Mouse (Mus musculus) midbrain, embryonic 13.5 days (tissue): ENCODE results near the gene Jak3. TPM values are rescaled to one million over a fixed set of nuclear protein-coding genes. Genes with fewer than 3 reads are reported as not detected.
"Not testable (repeated sequence)": the region's sequence is repeated elsewhere in the genome, so short reads cannot be mapped to it uniquely, and the experiment has no call there.

Experiments
- ATAC-seq: fragments of 200-750 bp; cut with Nextera tagmentation; 2 replicates; pipeline ENCODE4 v1.8.0; 2017; ENCODE audit warnings: mild to moderate bottlenecking, moderate TSS enrichment, moderate library complexity
- H3K27ac ChIP-seq: fragments of 300-500 bp; sonication (generic); 2 replicates; pipeline ENCODE4 v1.5.1; 2015; ENCODE audit warnings: inconsistent platforms, mild to moderate bottlenecking, moderate library complexity
- H3K27me3 ChIP-seq: fragments of 300-500 bp; sonication (generic); 2 replicates; pipeline ENCODE4 v1.6.1; 2015; ENCODE audit warnings: mild to moderate bottlenecking, inconsistent platforms
- H3K36me3 ChIP-seq: fragments of 300-500 bp; sonication (generic); 2 replicates; pipeline ENCODE4 v1.6.1; 2015; ENCODE audit warnings: mild to moderate bottlenecking, inconsistent platforms
- H3K4me1 ChIP-seq: fragments of 300-500 bp; sonication (generic); replicated peaks from 2 replicates; pipeline ENCODE4 v1.6.1; 2015; ENCODE audit warnings: inconsistent platforms
- H3K4me2 ChIP-seq: fragments of 300-500 bp; sonication (generic); replicated peaks from 2 replicates; pipeline ENCODE4 v1.6.1; 2015; ENCODE audit warnings: moderate library complexity, mild to moderate bottlenecking, inconsistent platforms
- H3K4me3 ChIP-seq: fragments of 300-500 bp; sonication (generic); replicated peaks from 2 replicates; pipeline ENCODE4 v1.5.1; 2015; ENCODE audit warnings: mild to moderate bottlenecking, inconsistent platforms
- H3K9ac ChIP-seq: fragments of 300-500 bp; sonication (generic); replicated peaks from 2 replicates; pipeline ENCODE4 v1.6.1; 2015; ENCODE audit warnings: mild to moderate bottlenecking, inconsistent platforms
- H3K9me3 ChIP-seq: fragments of 300-500 bp; sonication (generic); 2 replicates; pipeline ENCODE4 v1.6.1; 2016; ENCODE audit warnings: mild to moderate bottlenecking, inconsistent platforms
- WGBS: fragments of 180-500 bp; shearing (Covaris S2); methylation state at CpG from one replicate; pipeline ENCODE4 v1.1.7; 2015; 5-methylcytosine and 5-hydroxymethylcytosine counted together
- microRNA-seq: library from miRNA; unstranded; fragments of <30 nt; microRNA quantifications from one replicate; pipeline ENCODE4, GENCODE M21; 2016
- polyA plus RNA-seq: library from polyadenylated mRNA; unstranded; fragments of >200 nt; fragmentation: Nextera tagmentation; extraction: Ambion mirVana; gene quantifications from 2 replicates; pipeline ENCODE4 v1.2.1, GENCODE M21; 2015

Gene Jak3
- polyA plus RNA-seq, 1 experiment from 2014 or later: 2.7 TPM

GRCm38 (mm10) chr8:71731652-71732230, 55.6 kb downstream of the Jak3 start:
- no peak overlapping the region for H3K4me3 ChIP-seq
- no peaks in the 10 kb centered on the region; the same call in 1 of the 2 replicates for H3K27me3 ChIP-seq
- 46% methylated on average over 3 of the region's 3 CpGs for WGBS
- no peaks in the 10 kb centered on the region for H3K36me3 ChIP-seq
- H3K9me3 ChIP-seq: no peaks in the 10 kb centered on the region
- ATAC-seq: no peak
- H3K4me1 ChIP-seq: peaks cover 13% of the 10 kb centered on the region; the same call in 1 of the 2 replicates
- no peak overlapping the region for H3K27ac ChIP-seq
- no peak overlapping the region for H3K9ac ChIP-seq
- H3K4me2 ChIP-seq: no peak overlapping the region

DNA sequence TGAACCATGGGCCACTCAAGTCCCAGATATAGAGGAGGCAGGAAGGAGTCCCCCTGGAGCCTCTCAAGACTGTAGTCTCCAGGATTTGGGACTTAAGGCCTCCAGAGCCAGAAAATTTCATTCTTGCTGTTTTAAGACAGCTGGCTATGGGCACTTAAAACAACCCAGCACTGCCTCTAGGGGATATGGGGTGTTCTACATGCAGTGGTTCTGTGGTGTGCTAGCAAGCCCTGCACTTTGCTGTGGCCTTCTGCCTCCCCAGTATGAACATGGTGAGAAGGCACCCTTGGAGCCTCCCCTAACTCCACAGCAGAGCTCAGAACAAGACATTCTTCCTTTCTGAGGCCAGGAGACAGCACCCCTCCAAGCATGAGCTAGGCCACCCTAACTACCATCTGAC, 62.2 kb downstream of the Jak3 start:
- H3K36me3 ChIP-seq, H3K27ac ChIP-seq, H3K9ac ChIP-seq, H3K4me2 ChIP-seq, ATAC-seq, H3K4me1 ChIP-seq, H3K4me3 ChIP-seq, H3K27me3 ChIP-seq, H3K9me3 ChIP-seq: not testable (repeated sequence)

Small RNA genes lying within 50 kb of the gene (microRNA-seq; reads per million reads assigned to microRNA genes)
- 2.5 reads per million, percentile 7 among the genes with 10 or more reads in this experiment for gene Mir6769b

Other genes with a start within 250 kb of the Jak3 start
- 114 and 133 TPM in 2 replicates for gene Abhd8, start 212.6 kb upstream of the Jak3 start, polyA plus RNA-seq
- 242 TPM in 2 replicates for gene Mrpl34, start 211.3 kb upstream of the Jak3 start, polyA plus RNA-seq
- 197 TPM in 2 replicates for gene Dda1, start 207.1 kb upstream of the Jak3 start, polyA plus RNA-seq
- gene Ano8, start 190.3 kb upstream of the Jak3 start, polyA plus RNA-seq: 5.3 and 9.3 TPM in 2 replicates
- gene Gtpbp3, start 188.2 kb upstream of the Jak3 start, polyA plus RNA-seq: 11.6 and 13.2 TPM in 2 replicates
- 8.0 and 10.2 TPM in 2 replicates for gene Plvap, start 164.5 kb upstream of the Jak3 start, polyA plus RNA-seq
- gene Ccdc194, start 150.6 kb upstream of the Jak3 start, polyA plus RNA-seq: 0.11 TPM in 1 of 2 replicates, not detected in the other
- gene Bst2, start 138.8 kb upstream of the Jak3 start, polyA plus RNA-seq: 9.8 and 10.9 TPM in 2 replicates
- gene Mvb12a, start 133.4 kb upstream of the Jak3 start, polyA plus RNA-seq: 51.7 and 62.3 TPM in 2 replicates
- gene Tmem221, start 117.4 kb upstream of the Jak3 start, polyA plus RNA-seq: not detected in 2 replicates
- not detected in 2 replicates for gene Nxnl1, start 109.7 kb upstream of the Jak3 start, polyA plus RNA-seq
- gene Slc27a1, start 107.4 kb upstream of the Jak3 start, polyA plus RNA-seq: 53.7 and 58.7 TPM in 2 replicates
- gene Pgls, start 84.1 kb upstream of the Jak3 start, polyA plus RNA-seq: 201 and 208 TPM in 2 replicates
- gene Fam129c, start 78.6 kb upstream of the Jak3 start, polyA plus RNA-seq: 4.4 and 7.5 TPM in 2 replicates
- gene Colgalt1, start 65.3 kb upstream of the Jak3 start, polyA plus RNA-seq: 51.1 and 51.3 TPM in 2 replicates
- 17.1 and 18.5 TPM in 2 replicates for gene Unc13a, start 4.5 kb upstream of the Jak3 start, polyA plus RNA-seq
- gene Insl3, start 12.9 kb downstream of the Jak3 start, polyA plus RNA-seq: 0.70 and 0.79 TPM in 2 replicates
- gene B3gnt3, start 25.5 kb downstream of the Jak3 start, polyA plus RNA-seq: 0.28 and 0.31 TPM in 2 replicates
- gene Fcho1, start 49.4 kb downstream of the Jak3 start, polyA plus RNA-seq: 63.9 and 65.5 TPM in 2 replicates
- 7.7 and 8.1 TPM in 2 replicates for gene Zfp709, start 205.7 kb downstream of the Jak3 start, polyA plus RNA-seq
- 19.8 and 21.4 TPM in 2 replicates for gene Zfp882, start 232.3 kb downstream of the Jak3 start, polyA plus RNA-seq
- gene Zfp617, start 232.3 kb downstream of the Jak3 start, polyA plus RNA-seq: 39.1 and 42.0 TPM in 2 replicates